Mouse (Mus musculus): Measurements from ENCODE around the gene Slco4a1. TPM values are rescaled to one million over a fixed set of nuclear protein-coding genes. Genes with fewer than 3 reads are reported as not detected.

Gene Slco4a1
- polyA plus RNA-seq, 1 experiment from 2014 or later: 0.21 TPM

DNA sequence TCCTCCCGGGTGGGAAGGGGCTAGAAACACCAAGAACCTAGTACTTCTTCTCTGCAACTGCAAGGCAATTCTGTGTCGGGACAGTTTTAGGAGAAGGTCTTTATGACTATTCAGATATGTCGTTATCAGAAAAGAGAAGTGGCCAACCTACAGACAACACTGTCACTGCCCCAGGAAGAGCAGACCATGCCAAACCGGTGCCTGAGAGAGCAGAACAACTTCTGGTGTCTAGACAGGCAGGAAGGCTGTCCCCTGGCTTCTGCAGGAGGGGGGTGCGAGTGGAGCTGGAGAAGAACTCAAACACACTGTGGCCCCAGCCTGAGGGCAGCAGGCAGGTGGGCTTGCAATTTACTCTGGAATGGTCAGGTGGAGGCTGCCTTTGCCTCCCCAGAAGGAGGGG, 14.0 kb upstream of the Slco4a1 start:
- 66% methylated on average over 5 of the region's 5 CpGs for WGBS
- Histone ChIP-seq H3K9ac (replicated peaks; ENCODE audit: low read depth) (no peak overlapping the region), H3K27me3 (replicated peaks; ENCODE audit: insufficient read depth, low read length) (no peaks in the 10 kb centered on the region), H3K36me3 (ENCODE audit: insufficient read depth, low read length) (no peaks in the 10 kb centered on the region), H3K4me2 (replicated peaks; ENCODE audit: low read depth, low read length) (no peak overlapping the region), H3K9me3 (ENCODE audit: low read length) (no peaks in the 10 kb centered on the region), H3K4me1 (ENCODE audit: insufficient read depth, low read depth, low read length) (no peaks in the 10 kb centered on the region), H3K27ac (ENCODE audit: low read length) (no peak overlapping the region), H3K4me3 (ENCODE audit: low read depth, low read length) (no peak overlapping the region)
- TF ChIP-seq CTCF (IDR thresholded peaks at IDR 0.05) (no peak), EP300 (IDR thresholded peaks at IDR 0.05) (no peak)
- DNase-seq (ENCODE audit: low spot score) (no peak), ATAC-seq (no peak)

DNA sequence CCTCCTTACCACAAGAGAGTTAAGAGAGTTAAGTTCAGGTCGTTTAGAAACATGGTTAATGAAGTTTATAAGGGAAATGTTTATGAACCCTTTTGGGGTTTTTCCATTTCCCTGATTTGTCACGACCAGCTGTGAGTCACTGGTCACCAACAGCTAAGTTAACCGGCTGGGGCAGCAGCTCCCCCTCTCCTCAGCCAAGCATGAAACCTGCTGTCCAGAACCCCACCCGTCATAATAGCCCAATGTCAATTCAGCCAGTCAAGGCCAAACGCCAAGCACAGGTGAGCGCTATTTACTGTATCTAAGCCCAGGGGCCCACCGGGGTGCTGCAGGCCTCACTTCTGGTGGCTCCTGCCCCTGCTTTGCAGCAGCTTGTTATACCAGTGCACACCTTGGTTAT, 12.2 kb upstream of the Slco4a1 start:
- DNase-seq (ENCODE audit: low spot score): no peak
- no peak overlapping the region for H3K27ac ChIP-seq (ENCODE audit: low read length)
- no peaks in the 10 kb centered on the region for H3K4me1 ChIP-seq (ENCODE audit: insufficient read depth, low read depth, low read length)
- H3K9me3 ChIP-seq (ENCODE audit: low read length): no peaks in the 10 kb centered on the region
- H3K27me3 ChIP-seq (replicated peaks; ENCODE audit: insufficient read depth, low read length): no peaks in the 10 kb centered on the region
- H3K36me3 ChIP-seq (ENCODE audit: insufficient read depth, low read length): no peaks in the 10 kb centered on the region
- 52% methylated on average over 7 of the region's 7 CpGs for WGBS
- no peak overlapping the region for H3K4me3 ChIP-seq (ENCODE audit: low read depth, low read length)
- no peak for TF ChIP-seq EP300 (IDR thresholded peaks at IDR 0.05)
- no peak for TF ChIP-seq CTCF (IDR thresholded peaks at IDR 0.05)
- no peak overlapping the region for H3K4me2 ChIP-seq (replicated peaks; ENCODE audit: low read depth, low read length)
- no peak for ATAC-seq
- no peak overlapping the region for H3K9ac ChIP-seq (replicated peaks; ENCODE audit: low read depth)

DNA sequence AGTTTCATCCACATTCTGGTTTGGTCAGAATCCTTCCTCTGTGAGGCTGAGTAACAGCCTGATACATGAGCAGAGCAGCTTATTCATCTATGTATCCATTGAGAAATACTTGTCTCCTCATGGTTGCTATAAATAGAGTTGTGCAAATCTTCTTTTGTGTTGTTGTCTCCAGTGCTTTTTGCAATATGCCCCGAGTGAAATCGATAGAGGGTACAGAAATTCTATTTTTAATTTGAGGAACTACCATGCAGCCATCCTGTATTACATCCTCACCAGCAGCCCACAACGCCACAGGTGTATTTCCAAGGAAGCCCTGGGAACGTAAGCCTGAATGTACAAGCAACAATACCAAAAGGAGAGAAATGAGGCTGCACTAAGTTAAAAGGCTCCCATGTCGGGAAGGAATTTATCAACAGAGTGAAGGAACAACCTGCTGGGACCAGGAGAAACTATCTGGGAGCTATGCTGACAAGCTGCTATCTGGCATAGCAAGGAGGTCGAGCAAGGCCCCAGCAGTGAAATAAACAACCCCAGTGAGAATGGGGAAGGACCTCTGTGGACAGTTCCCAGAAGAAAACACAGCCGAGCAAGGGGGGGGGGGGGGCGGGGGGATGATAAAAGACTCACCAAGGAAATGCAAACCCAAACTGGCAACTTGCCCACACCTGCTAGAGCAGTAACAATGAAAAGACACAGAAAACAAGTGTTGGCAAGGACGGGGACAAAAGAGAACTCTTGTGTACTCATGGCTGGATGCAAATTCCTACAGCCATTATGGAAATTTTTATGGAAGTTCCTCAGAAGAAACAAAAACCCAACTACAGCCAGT, 10.9 kb upstream of the Slco4a1 start:
- no peak for TF ChIP-seq CTCF (IDR thresholded peaks at IDR 0.05)
- no peak for DNase-seq (ENCODE audit: low spot score)
- Histone ChIP-seq H3K9ac (replicated peaks; ENCODE audit: low read depth) (no peak overlapping the region), H3K4me3 (ENCODE audit: low read depth, low read length) (no peak overlapping the region), H3K4me2 (replicated peaks; ENCODE audit: low read depth, low read length) (no peak overlapping the region), H3K36me3 (ENCODE audit: insufficient read depth, low read length) (no peaks in the 10 kb centered on the region), H3K27me3 (replicated peaks; ENCODE audit: insufficient read depth, low read length) (no peaks in the 10 kb centered on the region), H3K27ac (ENCODE audit: low read length) (no peak overlapping the region), H3K4me1 (ENCODE audit: insufficient read depth, low read depth, low read length) (no peaks in the 10 kb centered on the region), H3K9me3 (ENCODE audit: low read length) (no peaks in the 10 kb centered on the region)
- no peak for ATAC-seq
- WGBS: 37% methylated on average over 8 of the region's 9 CpGs

DNA sequence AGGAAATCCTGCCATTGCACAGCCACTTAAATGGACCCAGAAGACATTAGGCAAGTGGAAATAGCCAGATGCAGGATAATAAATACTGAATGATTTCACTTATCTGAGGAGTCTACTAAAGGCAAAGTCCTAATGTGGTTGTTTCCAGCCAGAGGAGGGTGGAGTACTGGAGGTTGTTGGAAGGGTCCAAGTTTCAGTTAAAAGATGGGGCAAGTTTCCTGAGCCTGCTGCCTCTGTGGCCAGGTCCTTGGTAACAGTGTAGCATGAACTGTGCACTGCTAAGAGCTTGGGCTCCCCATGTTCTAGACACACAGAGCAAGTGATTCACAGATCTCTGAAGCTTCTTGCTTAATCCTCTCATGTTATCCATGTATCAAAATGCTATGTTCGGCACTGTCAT, 10.1 kb upstream of the Slco4a1 start:
- no peaks in the 10 kb centered on the region for H3K36me3 ChIP-seq (ENCODE audit: insufficient read depth, low read length)
- no peaks in the 10 kb centered on the region for H3K9me3 ChIP-seq (ENCODE audit: low read length)
- TF ChIP-seq CTCF (IDR thresholded peaks at IDR 0.05) (no peak), EP300 (IDR thresholded peaks at IDR 0.05) (no peak)
- DNase-seq (ENCODE audit: low spot score) (no peak), ATAC-seq (no peak)
- no peak overlapping the region for H3K27ac ChIP-seq (ENCODE audit: low read length)
- H3K4me1 ChIP-seq (ENCODE audit: insufficient read depth, low read depth, low read length): no peaks in the 10 kb centered on the region
- no peak overlapping the region for H3K4me3 ChIP-seq (ENCODE audit: low read depth, low read length)
- no peak overlapping the region for H3K9ac ChIP-seq (replicated peaks; ENCODE audit: low read depth)
- 93% methylated on average over 1 of the region's 1 CpGs for WGBS
- no peaks in the 10 kb centered on the region for H3K27me3 ChIP-seq (replicated peaks; ENCODE audit: insufficient read depth, low read length)
- H3K4me2 ChIP-seq (replicated peaks; ENCODE audit: low read depth, low read length): no peak overlapping the region

DNA sequence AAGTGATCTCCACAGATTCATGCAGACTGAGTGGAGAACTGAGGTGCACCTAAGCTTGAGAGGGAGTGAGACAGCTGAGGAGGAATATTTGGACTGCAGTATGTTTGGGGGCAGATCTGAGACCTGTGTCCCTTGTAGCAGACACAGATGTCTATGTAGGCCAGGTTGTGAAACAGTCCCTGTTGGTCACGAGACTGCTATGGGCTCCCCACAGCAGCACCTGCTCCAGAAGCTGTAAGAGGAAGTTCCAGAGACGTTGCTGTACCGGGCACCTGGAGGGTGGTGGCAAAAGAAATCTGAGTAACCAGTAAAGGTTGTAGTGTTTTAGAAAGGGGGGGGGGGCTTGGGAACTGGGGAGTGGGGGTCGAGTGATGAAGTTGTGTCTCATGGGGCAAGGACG, 7.0 kb upstream of the Slco4a1 start:
- Histone ChIP-seq H3K4me2 (replicated peaks; ENCODE audit: low read depth, low read length) (no peak overlapping the region), H3K4me3 (ENCODE audit: low read depth, low read length) (no peak overlapping the region), H3K27ac (ENCODE audit: low read length) (no peak overlapping the region), H3K9me3 (ENCODE audit: low read length) (no peaks in the 10 kb centered on the region), H3K27me3 (replicated peaks; ENCODE audit: insufficient read depth, low read length) (no peaks in the 10 kb centered on the region), H3K9ac (replicated peaks; ENCODE audit: low read depth) (no peak overlapping the region), H3K36me3 (ENCODE audit: insufficient read depth, low read length) (no peaks in the 10 kb centered on the region), H3K4me1 (ENCODE audit: insufficient read depth, low read depth, low read length) (no peaks in the 10 kb centered on the region)
- WGBS: 62% methylated on average over 5 of the region's 5 CpGs
- TF ChIP-seq CTCF (IDR thresholded peaks at IDR 0.05) (no peak), EP300 (IDR thresholded peaks at IDR 0.05) (no peak)
- ATAC-seq (no peak), DNase-seq (ENCODE audit: low spot score) (no peak)

DNA sequence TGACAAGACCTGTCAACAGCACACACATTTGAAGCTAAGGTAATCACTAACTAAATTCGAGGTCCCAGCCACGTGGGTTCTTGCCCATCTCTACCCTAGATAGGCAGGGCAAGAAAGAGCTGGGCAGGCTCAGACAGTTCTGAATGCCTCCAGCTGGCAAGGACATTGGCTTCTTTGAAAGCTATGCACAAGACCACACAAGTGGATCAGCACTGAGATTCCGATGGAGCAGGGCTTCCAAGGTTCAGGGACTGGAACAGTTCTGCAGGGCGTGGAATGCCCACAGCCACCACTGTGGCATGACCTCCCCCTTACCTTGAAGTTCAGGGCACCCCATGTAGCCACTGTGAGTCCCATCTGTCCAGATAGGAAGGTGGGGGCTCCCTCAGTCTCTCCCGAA, 5.5 kb upstream of the Slco4a1 start:
- Histone ChIP-seq H3K27me3 (replicated peaks; ENCODE audit: insufficient read depth, low read length) (no peaks in the 10 kb centered on the region), H3K4me1 (ENCODE audit: insufficient read depth, low read depth, low read length) (no peaks in the 10 kb centered on the region), H3K9me3 (ENCODE audit: low read length) (no peaks in the 10 kb centered on the region), H3K4me2 (replicated peaks; ENCODE audit: low read depth, low read length) (no peak overlapping the region), H3K9ac (replicated peaks; ENCODE audit: low read depth) (no peak overlapping the region), H3K4me3 (ENCODE audit: low read depth, low read length) (no peak overlapping the region), H3K36me3 (ENCODE audit: insufficient read depth, low read length) (no peaks in the 10 kb centered on the region), H3K27ac (ENCODE audit: low read length) (no peak overlapping the region)
- ATAC-seq: no peak
- 69% methylated on average over 5 of the region's 5 CpGs for WGBS
- TF ChIP-seq CTCF (IDR thresholded peaks at IDR 0.05): no peak
- TF ChIP-seq EP300 (IDR thresholded peaks at IDR 0.05): no peak
- DNase-seq (ENCODE audit: low spot score): no peak
